In the genomic region with DNA sequence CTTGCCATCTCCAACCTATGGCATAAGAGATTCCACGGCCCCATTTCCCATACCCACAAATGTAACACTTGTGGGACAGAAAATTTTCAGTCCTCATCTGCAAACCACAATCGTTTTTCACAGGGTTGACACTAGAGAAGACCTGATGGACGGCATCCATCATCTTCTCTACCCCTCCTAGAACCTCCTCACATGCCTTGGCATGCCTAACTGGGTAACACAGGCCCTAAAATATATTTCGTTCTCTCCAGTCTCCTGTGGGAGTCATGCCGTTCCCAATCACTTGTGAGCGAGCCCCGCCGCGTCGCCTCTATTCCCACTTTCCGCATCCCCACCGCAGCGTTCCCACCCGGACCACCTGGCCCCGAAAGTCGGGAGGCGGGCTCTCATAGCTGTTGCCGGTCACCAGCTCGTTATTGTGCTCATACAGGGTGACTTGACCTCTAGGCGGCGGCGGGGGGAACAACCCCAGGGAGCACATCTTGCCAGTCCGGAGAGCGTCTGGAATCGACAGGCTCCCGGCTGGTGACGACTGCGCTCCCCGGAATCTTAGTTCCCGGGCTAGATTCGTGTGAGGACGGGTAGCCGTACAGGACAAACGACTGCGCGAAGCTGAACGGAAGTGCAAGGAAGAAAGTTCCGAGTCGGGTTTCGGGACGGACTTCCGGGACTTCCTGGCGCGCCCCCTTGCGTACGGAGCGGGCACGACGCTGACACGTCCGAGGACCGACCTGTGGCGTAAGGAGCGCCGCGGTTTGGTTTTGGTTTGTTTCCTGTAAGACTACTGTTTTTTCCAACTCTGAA, we compare ENCODE assay signal across 8 mouse cellular contexts. TPM values are rescaled to one million over a fixed set of nuclear protein-coding genes. Genes with fewer than 3 reads are reported as not detected.
A peak's percentile ranks its signal among the peaks of the same experiment; 100 is the strongest.
DNase-seq lines count a peak whose midpoint lies in the region; ATAC-seq and TF ChIP-seq lines count a peak whose summit lies in the region.

A gene (minus strand): TSS at position 634 of the 804 bp plus-strand sequence.

- H3K36me3 ChIP-seq in kidney, embryonic 14.5 days (ENCODE audit: control insufficient read depth, insufficient read depth, low read length) = peaks cover 18% of the 10 kb centered on the region
- peaks cover 24% of the 10 kb centered on the region for H3K36me3 ChIP-seq in limb, embryonic 15.5 days

- H3K9me3 ChIP-seq in kidney, embryonic 14.5 days (ENCODE audit: control insufficient read depth, low read length) = no peaks in the 10 kb centered on the region
- H3K9me3 ChIP-seq in limb, embryonic 15.5 days = no peaks in the 10 kb centered on the region

- under 1% methylated on average over 56 of the region's 56 CpGs for WGBS in kidney, embryonic 14.5 days
- WGBS in limb, embryonic 15.5 days = under 1% methylated on average over 56 of the region's 56 CpGs

- ATAC-seq in kidney, embryonic 14.5 days (ENCODE audit: low FRiP score, low TSS enrichment) = peak; percentile 86
- ATAC-seq in limb, embryonic 15.5 days (ENCODE audit: insufficient number of reproducible peaks, low FRiP score, low TSS enrichment, low read depth) = peak; percentile 83

- no peaks in the 10 kb centered on the region for H3K27me3 ChIP-seq in kidney, embryonic 14.5 days (ENCODE audit: control insufficient read depth, insufficient read depth, low read length)
- no peaks in the 10 kb centered on the region for H3K27me3 ChIP-seq in limb, embryonic 15.5 days

- H3K4me1 ChIP-seq in bone marrow macrophage, adult 2 months (ENCODE audit: control insufficient read depth, insufficient read depth, low read length) = peaks cover 6% of the 10 kb centered on the region
- peaks cover 9% of the 10 kb centered on the region; the same call in 1 of the 2 replicates for H3K4me1 ChIP-seq in embryonic fibroblast, embryonic 13.5 days (ENCODE audit: control insufficient read depth, insufficient read depth, low read length)
- peaks cover 5% of the 10 kb centered on the region; the same call in 1 of the 2 replicates for H3K4me1 ChIP-seq in kidney, embryonic 14.5 days (ENCODE audit: control insufficient read depth, insufficient read depth, low read length)
- peaks cover 16% of the 10 kb centered on the region for H3K4me1 ChIP-seq in limb, embryonic 15.5 days

- peak within 1 kb of the TSS; percentile 43 for H3K27ac ChIP-seq in bone marrow macrophage, adult 2 months (ENCODE audit: insufficient read depth, low read depth, low read length)
- H3K27ac ChIP-seq in embryonic fibroblast, embryonic 13.5 days (ENCODE audit: insufficient read depth, low read length) = peak within 1 kb of the TSS; percentile 71
- H3K27ac ChIP-seq in kidney, embryonic 14.5 days (ENCODE audit: low read depth, low read length) = peak within 1 kb of the TSS; percentile 79; the same call in 1 of the 2 replicates
- peak within 1 kb of the TSS; percentile 86 for H3K27ac ChIP-seq in limb, embryonic 15.5 days

- peak within 1 kb of the TSS; percentile 73 for H3K4me2 ChIP-seq in kidney, embryonic 14.5 days (replicated peaks; ENCODE audit: low read depth, low read length)
- peak within 1 kb of the TSS; percentile 72 for H3K4me2 ChIP-seq in limb, embryonic 15.5 days

- 0 out of 2 replicates have a peak, but pooled peaks have one; percentile 26 for TF ChIP-seq CTCF in bone marrow macrophage, adult 2 months (IDR thresholded peaks at IDR 0.05; ENCODE audit: low read depth, low read length)
- TF ChIP-seq CTCF in embryonic fibroblast, embryonic 13.5 days (IDR thresholded peaks at IDR 0.05; ENCODE audit: borderline replicate concordance, insufficient read depth, low read length) = peak; percentile 88

- peak within 1 kb of the TSS; percentile 86 for H3K9ac ChIP-seq in kidney, embryonic 14.5 days (ENCODE audit: low read depth, low read length)
- H3K9ac ChIP-seq in limb, embryonic 15.5 days = peak within 1 kb of the TSS; percentile 58

- DNase-seq in A20 (ENCODE audit: low read depth, low spot score) = peak; percentile 96
- peak; percentile 91 to 94 for DNase-seq in heart, adult 9 months (ENCODE audit: low spot score in 2 of 2)
- peak; percentile 85 to 90 for DNase-seq in monocyte, adult 2 months (ENCODE audit: low read depth in 1 of 2, low spot score in 2 of 2)
- DNase-seq in spleen, postnatal 36 days (ENCODE audit: low spot score in 2 of 2) = peak; percentile 89 to 93

- TF ChIP-seq POLR2A in bone marrow macrophage, adult 2 months (IDR thresholded peaks at IDR 0.05; ENCODE audit: borderline replicate concordance, low read depth, low read length) = no peak
- TF ChIP-seq POLR2A in embryonic fibroblast, embryonic 13.5 days (IDR thresholded peaks at IDR 0.05; ENCODE audit: low read depth, low read length) = peak; percentile 69

- H3K4me3 ChIP-seq in bone marrow macrophage, adult 2 months (ENCODE audit: insufficient read depth, low read length) = peak within 1 kb of the TSS; percentile 66
- peak within 1 kb of the TSS; percentile 90 for H3K4me3 ChIP-seq in embryonic fibroblast, embryonic 13.5 days (ENCODE audit: insufficient read depth, low read length)
- H3K4me3 ChIP-seq in kidney, embryonic 14.5 days (ENCODE audit: low read length) = peak within 1 kb of the TSS; percentile 87
- H3K4me3 ChIP-seq in limb, embryonic 15.5 days = peak within 1 kb of the TSS; percentile 68

RNA-seq across cellular contexts. Expression of the gene that starts here (rescaled TPM):
- polyA plus RNA-seq in bone marrow macrophage, adult 2 months (2012; ENCODE audit: insufficient read depth, insufficient read length, missing spikeins) = 35.7 and 39.7 TPM in 2 replicates
- 107 and 109 TPM in 2 replicates for polyA plus RNA-seq in embryonic fibroblast, embryonic 13.5 days (2011; ENCODE audit: insufficient read length, low read depth, missing spikeins)
- 73.3 and 84.7 TPM in 2 replicates for polyA plus RNA-seq in kidney, embryonic 14.5 days (2014; fragmentation: Nextera tagmentation; extraction: Ambion mirVana)
- 61.3 and 62.0 TPM in 2 replicates for polyA plus RNA-seq in limb, embryonic 15.5 days (2015; fragmentation: Nextera tagmentation; extraction: Ambion mirVana)

Comparison
In these comparisons a context has a peak if more than half of its experiments do, and no peak if none do; other contexts are left out.
1. Peak in every context shown above with its lines: DNase-seq, ATAC-seq, H3K4me3 ChIP-seq and H3K27ac ChIP-seq.